Mouse (Mus musculus): ENCODE measurements around the gene Lama1.
"Not testable (repeated sequence)": the region's sequence is repeated elsewhere in the genome, so short reads cannot be mapped to it uniquely, and the experiment has no call there.

Gene Lama1

GRCm38 (mm10) chr17:67837351-67838090 is 140.5 kb downstream of the Lama1 start:
- no peak for DNase-seq (ENCODE audit: low read depth, low spot score)

GRCm38 (mm10) chr17:67838948-67839347 is 141.9 kb downstream of the Lama1 start:
- no peak for DNase-seq (ENCODE audit: low read depth, low spot score)

- DNase-seq (ENCODE audit: low read depth, low spot score) = not testable (repeated sequence)
Observed at GRCm38 (mm10) chr17:67841494-67841893, 144.4 kb downstream of the Lama1 start.

- no peak for DNase-seq (ENCODE audit: low read depth, low spot score)
Observed at GRCm38 (mm10) chr17:67861080-67861630, 164.1 kb downstream of the Lama1 start.

- no peak for DNase-seq (ENCODE audit: low read depth, low spot score)
Observed at GRCm38 (mm10) chr17:67861744-67862535, 164.9 kb downstream of the Lama1 start.

- no peak for DNase-seq (ENCODE audit: low read depth, low spot score)
Observed at GRCm38 (mm10) chr17:67864363-67864762, 167.3 kb downstream of the Lama1 start.

GRCm38 (mm10) chr17:67864912-67865311 is 167.9 kb downstream of the Lama1 start:
- DNase-seq (ENCODE audit: low read depth, low spot score) = no peak

GRCm38 (mm10) chr17:67866026-67866425 is 169.0 kb downstream of the Lama1 start:
- DNase-seq (ENCODE audit: low read depth, low spot score) = no peak

- no peak for DNase-seq (ENCODE audit: low read depth, low spot score)
Observed at GRCm38 (mm10) chr17:67866541-67867241, 169.6 kb downstream of the Lama1 start.

GRCm38 (mm10) chr17:67869731-67870601 is 172.9 kb downstream of the Lama1 start:
- no peak for DNase-seq (ENCODE audit: low read depth, low spot score)
